Mouse (Mus musculus): ENCODE data around the gene Nrp1. TPM values are rescaled to one million over a fixed set of nuclear protein-coding genes. Genes with fewer than 3 reads are reported as not detected.

Gene Nrp1
- total RNA-seq, 2 experiments from 2014 or later = 88.3 to 107 TPM

GRCm38 (mm10) chr8:128505866-128506265, 147.5 kb downstream of the Nrp1 start:
- peak in 1 of 2 experiments; percentile 14 for DNase-seq

- DNase-seq = no peak
Observed at GRCm38 (mm10) chr8:128508723-128509122, 150.3 kb downstream of the Nrp1 start.

GRCm38 (mm10) chr8:128511021-128511420, 152.6 kb downstream of the Nrp1 start:
- DNase-seq = no peak

GRCm38 (mm10) chr8:128511732-128512131, 153.3 kb downstream of the Nrp1 start:
- DNase-seq = no peak

GRCm38 (mm10) chr8:128516846-128517446, 158.5 kb downstream of the Nrp1 start:
- no peak for DNase-seq

GRCm38 (mm10) chr8:128517546-128518102, 159.2 kb downstream of the Nrp1 start:
- no peak for DNase-seq

- DNase-seq = peak; percentile 30 to 35
Observed at GRCm38 (mm10) chr8:128519366-128519765, 161.0 kb downstream of the Nrp1 start.

GRCm38 (mm10) chr8:128523825-128524224, 165.4 kb downstream of the Nrp1 start:
- no peak for DNase-seq

GRCm38 (mm10) chr8:128525912-128526311, 167.5 kb downstream of the Nrp1 start:
- DNase-seq = no peak

- no peak for DNase-seq
Observed at GRCm38 (mm10) chr8:128528591-128529383, 170.4 kb downstream of the Nrp1 start.

- no peak for DNase-seq
Observed at GRCm38 (mm10) chr8:128534442-128534871, 176.1 kb downstream of the Nrp1 start.

- DNase-seq = no peak
Observed at GRCm38 (mm10) chr8:128535685-128536084, 177.3 kb downstream of the Nrp1 start.

- DNase-seq = no peak
Observed at GRCm38 (mm10) chr8:128538378-128538777, 180.0 kb downstream of the Nrp1 start.

- DNase-seq = no peak
Observed at GRCm38 (mm10) chr8:128541355-128542090, 183.1 kb downstream of the Nrp1 start.

- no peak for DNase-seq
Observed at GRCm38 (mm10) chr8:128544128-128544846, 185.9 kb downstream of the Nrp1 start.

- no peak for DNase-seq
Observed at GRCm38 (mm10) chr8:128546287-128546686, 187.9 kb downstream of the Nrp1 start.

- no peak for DNase-seq
Observed at GRCm38 (mm10) chr8:128547361-128547760, 189.0 kb downstream of the Nrp1 start.

- no peak for DNase-seq
Observed at GRCm38 (mm10) chr8:128549738-128550137, 191.3 kb downstream of the Nrp1 start.

- peak; percentile 64 to 84 for DNase-seq
Observed at GRCm38 (mm10) chr8:128551421-128552139, 193.2 kb downstream of the Nrp1 start.

All from heart, adult 18-20 months (tissue).